Mouse (Mus musculus): ENCODE data around the gene D6Ertd527e.
A peak's percentile ranks its signal among the peaks of the same experiment; 100 is the strongest.

Gene D6Ertd527e

GRCm38 (mm10) chr6:87152461-87153230 is 48.1 kb downstream of the D6Ertd527e start:
- DNase-seq = peak; percentile 70 to 86

DNA sequence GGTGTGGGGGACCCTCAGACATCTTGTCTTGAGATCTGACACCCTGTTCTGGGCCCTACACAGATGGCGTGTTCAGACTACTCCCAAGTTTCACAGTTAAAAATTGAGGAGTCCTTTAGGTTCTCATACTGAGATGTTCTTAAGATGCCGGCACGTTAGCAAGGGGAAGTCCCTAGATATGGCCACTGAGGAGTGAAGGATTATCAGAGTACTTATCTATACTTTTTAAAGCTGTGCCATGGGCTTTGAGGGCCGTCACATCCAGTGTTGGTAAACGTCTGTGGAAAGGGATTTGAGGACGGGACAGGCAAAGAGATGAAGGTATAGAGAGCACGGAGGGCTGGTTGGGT is 48.7 kb downstream of the D6Ertd527e start:
- DNase-seq = no peak

GRCm38 (mm10) chr6:87153836-87154235 is 49.3 kb downstream of the D6Ertd527e start:
- peak in 1 of 2 experiments; percentile 14 for DNase-seq

- no peak for DNase-seq
Observed at GRCm38 (mm10) chr6:87158062-87158623, 53.6 kb downstream of the D6Ertd527e start.

DNA sequence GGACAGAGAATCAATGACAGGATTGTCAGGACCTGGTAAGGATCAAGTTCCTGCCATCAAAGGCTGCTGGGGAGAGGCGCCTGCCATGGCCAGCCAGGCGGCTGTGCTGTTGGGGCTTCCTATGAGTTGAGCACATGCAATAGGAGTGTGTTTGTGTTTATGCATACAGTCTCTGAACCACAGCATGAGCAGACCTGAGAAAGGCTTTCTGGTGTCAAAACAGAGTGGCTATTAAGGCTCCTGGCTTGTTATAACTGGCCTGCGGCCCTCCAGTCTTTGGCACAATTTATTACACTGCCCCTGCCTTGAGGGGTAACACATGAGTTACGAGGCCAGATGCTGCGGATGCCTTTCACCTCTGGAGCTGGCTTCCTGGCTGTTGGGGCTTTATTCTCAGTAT is 55.6 kb downstream of the D6Ertd527e start:
- no peak for DNase-seq

- no peak for DNase-seq
Observed at GRCm38 (mm10) chr6:87161391-87162263, 57.1 kb downstream of the D6Ertd527e start.
